Mouse (Mus musculus): Measurements from ENCODE around the gene Miga1.

DNA sequence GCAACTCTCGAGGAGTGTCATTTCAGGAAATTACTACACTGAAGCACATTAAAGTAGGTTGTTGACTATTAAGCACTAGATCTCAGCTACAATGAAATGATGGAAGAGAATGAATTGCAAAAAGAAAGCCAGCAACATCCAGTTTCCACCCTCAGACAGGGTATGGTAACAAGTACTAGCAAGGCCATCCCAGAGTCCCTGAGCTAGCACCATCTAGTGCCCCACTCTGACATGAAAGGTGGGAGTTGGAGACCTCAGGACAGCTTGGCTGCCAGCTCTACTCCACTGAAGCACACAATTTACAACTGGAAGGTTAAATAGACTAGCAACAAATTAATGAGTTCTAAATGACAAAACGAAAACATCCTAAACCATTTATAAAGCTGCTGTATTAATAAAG is 62.3 kb downstream of the Miga1 start:
- TF ChIP-seq CTCF (IDR thresholded peaks at IDR 0.05; ENCODE audit: low read depth, low read length), result no peak
- no peak for TF ChIP-seq POLR2AphosphoS5 (IDR thresholded peaks at IDR 0.05; ENCODE audit: insufficient replicate concordance, low read depth, low read length)
- no peak for TF ChIP-seq TAL1 (conservative IDR thresholded peaks at IDR 0.05; ENCODE audit: low read depth, low read length)
- no peak for TF ChIP-seq GATA1 (IDR thresholded peaks at IDR 0.05; ENCODE audit: borderline replicate concordance, low read length)
- no peak for TF ChIP-seq GATA2 (IDR thresholded peaks at IDR 0.05; ENCODE audit: borderline replicate concordance, low read depth, low read length)

Data from G1E (cell line).